Mouse (Mus musculus) liver, embryonic 14.5 days (tissue): Measurements from ENCODE around the gene Pxmp4.

ENCODE experiments used
- CTCF ChIP-seq: IDR thresholded peaks from 2 replicates; pipeline ENCODE4 v1.5.1; 2016; ENCODE audit warnings: antibody characterized with exemption, low read depth, control low read depth
- EP300 ChIP-seq: IDR thresholded peaks from 2 replicates; pipeline ENCODE4 v1.6.1; 2016; ENCODE audit warnings: antibody characterized with exemption, low read depth

DNA sequence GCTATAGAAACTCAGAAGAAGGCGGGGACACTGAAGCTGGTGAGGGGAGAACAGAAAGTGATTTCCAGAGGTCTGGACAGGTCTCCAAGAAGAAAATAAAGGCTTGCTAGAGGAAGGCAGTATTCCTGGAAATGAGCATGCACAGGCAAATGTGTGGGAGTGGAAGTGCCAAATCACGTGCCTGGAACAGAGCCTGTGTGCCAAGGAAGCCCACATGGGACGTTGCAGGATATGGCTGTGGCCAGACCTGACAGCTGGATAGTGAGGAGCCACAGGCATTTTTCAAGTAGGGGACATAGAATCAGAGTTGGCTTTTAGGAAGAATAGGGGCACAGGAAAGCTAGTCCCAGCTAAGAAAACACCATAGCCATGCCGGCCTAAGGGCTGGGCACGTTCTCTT is 7.7 kb downstream of the Pxmp4 start:
- TF ChIP-seq CTCF: no peak
- TF ChIP-seq EP300: no peak
